Mouse (Mus musculus) CH12.LX (cell line): ENCODE measurements at regions not wholly inside any gene's neighbourhood (a gene's known extent, or its start where the extent isn't known, plus 50 kb on each side); places are given as distances from the start of the nearest gene placed in this dataset.

ENCODE experiments used
- CTCF ChIP-seq, 2 experiments: IDR thresholded peaks in 1 of 2; conservative IDR thresholded peaks in 1 of 2; 2 replicates each; pipeline ENCODE4 v1.5.1; 2011 to 2012; ENCODE audit warnings: low read depth in 2 of 2, low read length in 2 of 2, improper control_type of control experiment in 1 of 2, inconsistent platforms in 1 of 2, mild to moderate bottlenecking in 1 of 2, moderate library complexity in 1 of 2
- E2F4 ChIP-seq: IDR thresholded peaks from 2 replicates; pipeline ENCODE4 v1.6.1; 2011; ENCODE audit warnings: low read depth, low read length, improper control_type of control experiment; ENCODE audit not compliant: insufficient replicate concordance
- EP300 ChIP-seq: IDR thresholded peaks from 2 replicates; pipeline ENCODE4 v1.6.1; 2011; ENCODE audit warnings: low read length, improper control_type of control experiment
- IRF4 ChIP-seq: IDR thresholded peaks from 2 replicates; pipeline ENCODE4 v1.6.1; 2014; ENCODE audit warnings: low read depth, mild to moderate bottlenecking, inconsistent platforms, low read length, improper control_type of control experiment
- NELFE ChIP-seq: IDR thresholded peaks from 2 replicates; pipeline ENCODE4 v1.6.1; 2011; ENCODE audit warnings: low read depth, low read length, improper control_type of control experiment
- POLR2A ChIP-seq: IDR thresholded peaks from 2 replicates; pipeline ENCODE4 v1.6.1; 2011; ENCODE audit warnings: low read depth, mild to moderate bottlenecking, improper control_type of control experiment, low read length
- TCF12 ChIP-seq: IDR thresholded peaks from 2 replicates; pipeline ENCODE4 v1.6.1; 2014; ENCODE audit warnings: low read depth, mild to moderate bottlenecking, inconsistent platforms, low read length, improper control_type of control experiment
- USF2 ChIP-seq: conservative IDR thresholded peaks from 2 replicates; pipeline ENCODE4 v1.6.1; 2011; ENCODE audit warnings: low read depth, low read length, improper control_type of control experiment
- ZKSCAN1 ChIP-seq: IDR thresholded peaks from 2 replicates; pipeline ENCODE4 v1.6.1; 2012; ENCODE audit warnings: low read depth, inconsistent platforms, low read length, improper control_type of control experiment, borderline replicate concordance
- ZNF384 ChIP-seq: IDR thresholded peaks from 2 replicates; pipeline ENCODE4 v1.6.1; 2012; ENCODE audit warnings: low read depth, low read length, improper control_type of control experiment, inconsistent platforms

DNA sequence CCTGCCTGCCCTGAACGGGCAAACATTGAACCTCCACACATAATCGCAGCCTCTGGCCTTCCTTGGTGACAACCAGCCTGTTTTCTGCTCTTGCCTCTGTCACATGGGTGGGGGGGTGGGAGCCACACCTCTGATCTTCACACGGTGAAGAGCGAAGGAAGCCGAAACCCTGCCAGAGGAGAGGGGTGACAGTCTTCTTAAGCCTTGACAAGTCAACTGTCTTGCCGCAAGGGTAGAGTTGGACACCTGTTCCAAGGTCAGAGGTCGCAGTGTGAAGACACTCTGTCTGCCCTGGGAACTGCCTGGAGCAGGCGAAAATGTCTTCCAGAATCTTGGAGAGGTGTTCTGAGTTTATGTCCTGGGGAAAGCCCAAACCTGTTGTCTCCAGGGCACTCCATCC lies 364.8 kb upstream of the 3110018I06Rik start:
- TF ChIP-seq IRF4 (no peak), CTCF (conservative IDR thresholded peaks at IDR 0.05 in 1 of 2, IDR thresholded peaks at IDR 0.05 in 1 of 2; ENCODE audit: low read depth in 2 of 2, low read length in 2 of 2) (no peak), EP300 (no peak), POLR2A (no peak), E2F4 (no peak), TCF12 (no peak), ZKSCAN1 (no peak), USF2 (no peak), NELFE (no peak), ZNF384 (no peak)
